Mouse (Mus musculus): ENCODE data around the gene Gtpbp8. TPM values are rescaled to one million over a fixed set of nuclear protein-coding genes. Genes with fewer than 3 reads are reported as not detected.

Gene Gtpbp8
- polyA plus RNA-seq, 1 experiment from 2014 or later, result 36.9 TPM

Other genes starting within 250 kb of the Gtpbp8 start
- gene Boc, start 187.5 kb downstream of the Gtpbp8 start, polyA plus RNA-seq (2016; fragmentation: Nextera tagmentation; extraction: Ambion mirVana), result 32.1 and 34.3 TPM in 2 replicates
- gene Nepro, start 22.1 kb downstream of the Gtpbp8 start, polyA plus RNA-seq (2016; fragmentation: Nextera tagmentation; extraction: Ambion mirVana), result 8.9 and 9.3 TPM in 2 replicates
- 0.51 and 0.55 TPM in 2 replicates for gene Cd200r1, start 19.4 kb upstream of the Gtpbp8 start, polyA plus RNA-seq (2016; fragmentation: Nextera tagmentation; extraction: Ambion mirVana)
- gene Cd200r4, start 65.4 kb upstream of the Gtpbp8 start, polyA plus RNA-seq (2016; fragmentation: Nextera tagmentation; extraction: Ambion mirVana), result 0.11 and 0.18 TPM in 2 replicates
- gene Cd200r2, start 120.7 kb upstream of the Gtpbp8 start, polyA plus RNA-seq (2016; fragmentation: Nextera tagmentation; extraction: Ambion mirVana), result not detected in 2 replicates
- not detected in 2 replicates for gene Cd200r3, start 197.3 kb upstream of the Gtpbp8 start, polyA plus RNA-seq (2016; fragmentation: Nextera tagmentation; extraction: Ambion mirVana)